Comparison of ENCODE assay signal across 9 mouse cellular contexts in genomic region chr3:87838622-87839021, GRCm38 (mm10). TPM values are rescaled to one million over a fixed set of nuclear protein-coding genes. Genes with fewer than 3 reads are reported as not detected.
DNase-seq lines count a peak whose midpoint lies in the region; ATAC-seq and TF ChIP-seq lines count a peak whose summit lies in the region.
"Had no signal": no experiment of that assay in that cellular context is flagged by ENCODE, and none has a peak within 500 bp of the region (broad histone marks: within the 10 kb centered on the region; RNA-seq: fewer than 3 reads in every experiment).

No protein-coding gene starts in this region.

- no peak for TF ChIP-seq POLR2A in cerebellum, adult 2 months (IDR thresholded peaks at IDR 0.05; ENCODE audit: borderline replicate concordance, insufficient read depth, low read length)

- no peak for DNase-seq in cerebellum, adult 11-12 months
- DNase-seq in MEL-GATA-1-ER (ENCODE audit: extremely low read depth, low read depth), result peak; percentile 45
- DNase-seq in cerebellum, adult 2 months, result peak; percentile 46 to 69
- peak; percentile 83 for DNase-seq in gastrocnemius, postnatal 10 days
- peak; percentile 71 for DNase-seq in layer of hippocampus, adult 9-10 months (ENCODE audit: low spot score)
- peak; percentile 35 to 62 for DNase-seq in spleen, postnatal 14 days (ENCODE audit: low spot score in 2 of 2)

- TF ChIP-seq CTCF in cerebellum, adult 2 months (IDR thresholded peaks at IDR 0.05; ENCODE audit: borderline replicate concordance, insufficient read depth, low read depth, low read length), result peak; percentile 82

- ATAC-seq in cerebellum, adult (ENCODE audit: insufficient number of reproducible peaks, low FRiP score, low TSS enrichment), result peak; percentile 61; the same call in 1 of the 2 replicates
- ATAC-seq in megakaryocyte-erythroid progenitor cell, adult 5-6 weeks (replicated peaks; ENCODE audit: low FRiP score, low TSS enrichment, poor library complexity, severe bottlenecking), result peak; percentile 85

- 2% methylated on average over 4 of the region's 4 CpGs for WGBS in cerebellum, adult 2 months

- no peaks in the 10 kb centered on the region for H3K27me3 ChIP-seq in cerebellum, adult 2 months (ENCODE audit: control insufficient read depth, insufficient read depth, low read length)

- no peak overlapping the region for H3K4me3 ChIP-seq in cerebellum, adult 2 months (replicated peaks; ENCODE audit: insufficient read depth, low read depth, low read length)
- H3K4me3 ChIP-seq: liver, embryonic 15.5 days had no signal

- H3K27ac ChIP-seq in cerebellum, adult 2 months (ENCODE audit: insufficient read depth, low read length), result no peak overlapping the region
- H3K27ac ChIP-seq: liver, embryonic 15.5 days had no signal

- no peaks in the 10 kb centered on the region for H3K4me1 ChIP-seq in cerebellum, adult 2 months (ENCODE audit: control insufficient read depth, insufficient read depth, low read length)
- H3K4me1 ChIP-seq: liver, embryonic 15.5 days had no signal

RNA-seq across cellular contexts. Expression of gene Sh2d2a, which starts 7.9 kb away (rescaled TPM):
- polyA plus RNA-seq in cerebellum, adult 2 months (2012; rRNA removed), result 0.05 TPM in 2 replicates
- under 1 TPM in 1 of 2 experiments, not detected in 1; 0.18 TPM for total RNA-seq in gastrocnemius, postnatal 10 days (2021)
- total RNA-seq in megakaryocyte-erythroid progenitor cell, adult 5-6 weeks (2014; fragmentation: Nextera tagmentation), result 0.74 and 2.2 TPM in 2 replicates
- total RNA-seq in megakaryocyte-erythroid progenitor cell, adult 5-6 weeks (2017), result 5.2 TPM in 1 of 2 replicates, not detected in the other

RNA-seq across cellular contexts. Expression of gene Pear1, which starts 14.5 kb away (rescaled TPM):
- 7.4 and 8.5 TPM in 2 replicates for polyA plus RNA-seq in cerebellum, adult 2 months (2012; rRNA removed)
- total RNA-seq in gastrocnemius, postnatal 10 days (2021), result 10 to 100 TPM; 19.6 to 19.7 TPM
- 3.3 and 15.3 TPM in 2 replicates for total RNA-seq in megakaryocyte-erythroid progenitor cell, adult 5-6 weeks (2014; fragmentation: Nextera tagmentation)
- total RNA-seq in megakaryocyte-erythroid progenitor cell, adult 5-6 weeks (2017), result 3.2 and 4.3 TPM in 2 replicates

RNA-seq across cellular contexts. Expression of gene Insrr, which starts 41.9 kb away (rescaled TPM):
- polyA plus RNA-seq in cerebellum, adult 2 months (2012; rRNA removed), result 1.3 and 1.4 TPM in 2 replicates
- under 1 TPM; 0.19 to 0.56 TPM for total RNA-seq in gastrocnemius, postnatal 10 days (2021)
- total RNA-seq in megakaryocyte-erythroid progenitor cell, adult 5-6 weeks (2014; fragmentation: Nextera tagmentation), result not detected in 2 replicates
- 0.15 TPM in 1 of 2 replicates, not detected in the other for total RNA-seq in megakaryocyte-erythroid progenitor cell, adult 5-6 weeks (2017)

RNA-seq across cellular contexts. Expression of gene Ntrk1, which starts 43.7 kb away (rescaled TPM):
- 2.5 and 2.8 TPM in 2 replicates for polyA plus RNA-seq in cerebellum, adult 2 months (2012; rRNA removed)
- total RNA-seq in gastrocnemius, postnatal 10 days (2021), result under 1 TPM; 0.09 TPM
- total RNA-seq in megakaryocyte-erythroid progenitor cell, adult 5-6 weeks (2014; fragmentation: Nextera tagmentation), result not detected in 2 replicates
- not detected in 2 replicates for total RNA-seq in megakaryocyte-erythroid progenitor cell, adult 5-6 weeks (2017)

RNA-seq across cellular contexts. Expression of gene Prcc, which starts 46.8 kb away (rescaled TPM):
- polyA plus RNA-seq in cerebellum, adult 2 months (2012; rRNA removed), result 47.6 and 48.8 TPM in 2 replicates
- total RNA-seq in gastrocnemius, postnatal 10 days (2021), result 10 to 100 TPM; 44.2 to 47.7 TPM
- total RNA-seq in megakaryocyte-erythroid progenitor cell, adult 5-6 weeks (2014; fragmentation: Nextera tagmentation), result 39.9 and 52.2 TPM in 2 replicates
- total RNA-seq in megakaryocyte-erythroid progenitor cell, adult 5-6 weeks (2017), result 30.1 and 48.5 TPM in 2 replicates
